Mouse (Mus musculus): Measurements from ENCODE around the gene Actn3.

DNA sequence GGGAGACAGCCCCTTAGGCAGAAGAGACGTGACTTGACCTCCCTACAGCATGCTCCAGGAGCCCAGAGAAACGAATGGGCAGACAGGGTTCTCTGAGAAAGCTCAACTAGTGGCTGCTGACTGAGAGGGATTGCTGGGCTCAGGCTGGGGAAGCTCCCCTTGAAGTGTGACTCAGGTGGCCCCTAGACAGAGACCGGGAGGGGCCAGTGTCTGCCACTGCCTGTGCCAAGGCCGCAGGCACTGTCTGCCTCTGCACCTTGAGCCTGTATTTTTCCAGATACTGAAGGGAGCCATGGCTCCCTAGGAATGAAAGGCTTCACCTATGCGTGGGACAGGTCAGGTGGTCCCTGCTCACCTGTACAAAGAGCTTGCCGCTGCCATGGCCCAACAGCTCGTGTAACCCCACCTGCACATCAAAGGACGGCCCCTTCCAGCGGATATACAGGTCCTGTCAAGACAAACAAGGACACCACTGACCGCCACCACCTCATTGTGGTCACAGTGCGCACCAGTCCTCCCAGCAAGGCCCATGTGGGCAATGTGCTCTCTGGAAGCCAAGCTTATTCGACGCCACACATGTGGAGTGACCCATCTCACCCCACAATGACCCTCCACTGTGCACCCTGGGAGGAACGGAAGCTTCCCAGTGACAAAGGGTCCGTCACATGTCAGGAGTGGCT, 38.4 kb upstream of the Actn3 start:
- TF ChIP-seq CTCF (IDR thresholded peaks at IDR 0.05; ENCODE audit: extremely low read depth, insufficient read depth, insufficient read length, insufficient replicate concordance), result no peak
- no peak for TF ChIP-seq POLR2A (IDR thresholded peaks at IDR 0.05; ENCODE audit: low read depth, low read length)
